Mouse (Mus musculus) intestine, embryonic 14.5 days (tissue): Measurements from ENCODE around the gene Dbn1. TPM values are rescaled to one million over a fixed set of nuclear protein-coding genes. Genes with fewer than 3 reads are reported as not detected.
A peak's percentile ranks its signal among the peaks of the same experiment; 100 is the strongest.

Experiments
- ATAC-seq: fragments of 200-750 bp; cut with Nextera tagmentation; replicated peaks from 2 replicates; pipeline ENCODE4 v1.8.0; 2017; ENCODE audit warnings: low read depth, moderate number of reproducible peaks, moderate TSS enrichment, moderate library complexity; ENCODE audit not compliant: low FRiP score, low TSS enrichment
- DNase-seq: peaks from one replicate; pipeline ENCODE4 v3.0.0-alpha.2; 2018; ENCODE audit warnings: low spot score
- H3K27ac ChIP-seq: fragments of 300-500 bp; sonication (generic); 2 replicates; pipeline ENCODE4 v1.5.1; 2014; ENCODE audit warnings: low read depth, mild to moderate bottlenecking, control low read depth
- H3K27me3 ChIP-seq: fragments of 300-500 bp; sonication (generic); replicated peaks from 2 replicates; pipeline ENCODE4 v1.6.1; 2014; ENCODE audit warnings: low read length, control low read depth; ENCODE audit not compliant: control insufficient read depth, insufficient read depth
- H3K36me3 ChIP-seq: fragments of 300-500 bp; sonication (generic); 2 replicates; pipeline ENCODE4 v1.6.1; 2014; ENCODE audit warnings: low read length, control low read depth; ENCODE audit not compliant: control insufficient read depth, insufficient read depth
- H3K4me1 ChIP-seq: fragments of 300-500 bp; sonication (generic); replicated peaks from 2 replicates; pipeline ENCODE4 v1.6.1; 2014; ENCODE audit warnings: low read length, control low read depth, mixed read lengths; ENCODE audit not compliant: control insufficient read depth, insufficient read depth
- H3K4me2 ChIP-seq: fragments of 300-500 bp; sonication (generic); 2 replicates; pipeline ENCODE4 v1.6.1; 2014; ENCODE audit warnings: low read length
- H3K4me3 ChIP-seq: fragments of 300-500 bp; sonication (generic); 2 replicates; pipeline ENCODE4 v1.5.1; 2014; ENCODE audit warnings: low read depth, low read length, control low read depth, mixed read lengths
- H3K9ac ChIP-seq: fragments of 300-500 bp; sonication (generic); 2 replicates; pipeline ENCODE4 v1.6.1; 2014; ENCODE audit warnings: mild to moderate bottlenecking, low read length
- H3K9me3 ChIP-seq: fragments of 300-500 bp; sonication (generic); 2 replicates; pipeline ENCODE4 v1.6.1; 2016; ENCODE audit warnings: low read length, control low read depth; ENCODE audit not compliant: control insufficient read depth
- WGBS: fragments of 180-500 bp; shearing (Covaris S2); extraction: QIAGEN DNeasy Blood & Tissue Kit; methylation state at CpG from one replicate; pipeline ENCODE4 v1.1.7; 2014; 5-methylcytosine and 5-hydroxymethylcytosine counted together
- polyA plus RNA-seq: library from polyadenylated mRNA; unstranded; fragments of >200 nt; fragmentation: Nextera tagmentation; extraction: Ambion mirVana; gene quantifications from 2 replicates; pipeline ENCODE4 v1.2.1, GENCODE M21; 2014

The Dbn1 gene
- polyA plus RNA-seq, 1 experiment from 2014 or later = 120 TPM

- H3K36me3 ChIP-seq = peaks cover 19% of the 10 kb centered on the region
- DNase-seq = no peak
- no peak for ATAC-seq
- no peaks in the 10 kb centered on the region for H3K4me1 ChIP-seq
- H3K4me3 ChIP-seq = no peak overlapping the region
- H3K27me3 ChIP-seq = no peaks in the 10 kb centered on the region
- 82% methylated on average over 16 of the region's 16 CpGs for WGBS
- H3K4me2 ChIP-seq = no peak overlapping the region
- no peaks in the 10 kb centered on the region for H3K9me3 ChIP-seq
- H3K27ac ChIP-seq = no peak overlapping the region
- H3K9ac ChIP-seq = no peak overlapping the region
Observed at GRCm38 (mm10) chr13:55525733-55526553, 38.0 kb upstream of the Dbn1 start.

- H3K27ac ChIP-seq = no peak overlapping the region
- H3K27me3 ChIP-seq = no peaks in the 10 kb centered on the region
- ATAC-seq = no peak
- 87% methylated on average over 23 of the region's 23 CpGs for whole genome bisulfite sequencing
- no peaks in the 10 kb centered on the region for H3K9me3 ChIP-seq
- H3K4me1 ChIP-seq = no peaks in the 10 kb centered on the region
- peaks cover 2% of the 10 kb centered on the region for H3K36me3 ChIP-seq
- no peak overlapping the region for H3K4me3 ChIP-seq
- H3K9ac ChIP-seq = no peak overlapping the region
- H3K4me2 ChIP-seq = no peak overlapping the region
- DNase-seq = no peak
Observed at GRCm38 (mm10) chr13:55523951-55524600, 36.2 kb upstream of the Dbn1 start.

GRCm38 (mm10) chr13:55523278-55523677, 35.4 kb upstream of the Dbn1 start:
- ATAC-seq = no peak
- H3K36me3 ChIP-seq = no peaks in the 10 kb centered on the region
- WGBS = 63% methylated on average over 17 of the region's 17 CpGs
- no peaks in the 10 kb centered on the region for H3K4me1 ChIP-seq
- H3K9me3 ChIP-seq = no peaks in the 10 kb centered on the region
- no peaks in the 10 kb centered on the region for H3K27me3 ChIP-seq
- H3K9ac ChIP-seq = no peak overlapping the region
- no peak overlapping the region for H3K27ac ChIP-seq
- no peak overlapping the region for H3K4me2 ChIP-seq
- no peak overlapping the region for H3K4me3 ChIP-seq
- no peak for DNase-seq

- ATAC-seq (no peak), DNase-seq (no peak)
Observed at GRCm38 (mm10) chr13:55522730-55523129, 34.8 kb upstream of the Dbn1 start.

GRCm38 (mm10) chr13:55519606-55520005, 31.7 kb upstream of the Dbn1 start:
- Histone ChIP-seq H3K9ac (no peak overlapping the region), H3K4me3 (no peak overlapping the region), H3K4me1 (no peaks in the 10 kb centered on the region), H3K36me3 (no peaks in the 10 kb centered on the region), H3K27me3 (no peaks in the 10 kb centered on the region), H3K4me2 (no peak overlapping the region), H3K9me3 (no peaks in the 10 kb centered on the region), H3K27ac (no peak overlapping the region)
- ATAC-seq (no peak), DNase-seq (no peak)
- WGBS = 86% methylated on average over 4 of the region's 4 CpGs

More at GRCm38 (mm10) chr13:55522730-55523129, 34.8 kb upstream of the Dbn1 start:
- Histone ChIP-seq H3K9me3 (no peaks in the 10 kb centered on the region), H3K36me3 (no peaks in the 10 kb centered on the region), H3K9ac (no peak overlapping the region), H3K27ac (no peak overlapping the region), H3K4me1 (no peaks in the 10 kb centered on the region), H3K4me3 (no peak overlapping the region), H3K4me2 (no peak overlapping the region), H3K27me3 (no peaks in the 10 kb centered on the region)
- WGBS = 67% methylated on average over 8 of the region's 8 CpGs

GRCm38 (mm10) chr13:55516955-55517354, 29.0 kb upstream of the Dbn1 start:
- DNase-seq (peak; percentile 97), ATAC-seq (no peak)
- no peak overlapping the region for H3K27ac ChIP-seq
- H3K9me3 ChIP-seq = no peaks in the 10 kb centered on the region
- no peaks in the 10 kb centered on the region for H3K36me3 ChIP-seq
- peaks cover 6% of the 10 kb centered on the region for H3K4me1 ChIP-seq
- no peaks in the 10 kb centered on the region for H3K27me3 ChIP-seq
- WGBS = 8% methylated on average over 5 of the region's 5 CpGs
- no peak overlapping the region for H3K4me3 ChIP-seq
- no peak overlapping the region for H3K4me2 ChIP-seq
- no peak overlapping the region for H3K9ac ChIP-seq

GRCm38 (mm10) chr13:55513828-55514227, 25.9 kb upstream of the Dbn1 start:
- no peak for ATAC-seq
- peaks cover 16% of the 10 kb centered on the region for H3K36me3 ChIP-seq
- DNase-seq = no peak
- H3K4me2 ChIP-seq = peak overlapping the region; percentile 83
- WGBS = 35% methylated on average over 9 of the region's 9 CpGs
- H3K27ac ChIP-seq = no peak overlapping the region
- H3K4me3 ChIP-seq = peak overlapping the region; percentile 77
- no peaks in the 10 kb centered on the region for H3K9me3 ChIP-seq
- peaks cover 26% of the 10 kb centered on the region for H3K4me1 ChIP-seq
- no peak overlapping the region for H3K9ac ChIP-seq
- H3K27me3 ChIP-seq = no peaks in the 10 kb centered on the region

- peak within 1 kb of the TSS; percentile 77 for H3K4me3 ChIP-seq
- H3K4me2 ChIP-seq = peak within 1 kb of the TSS; percentile 83
- under 1% methylated on average over 53 of the region's 55 CpGs for WGBS
- peak within 1 kb of the TSS; percentile 85 for H3K27ac ChIP-seq
- peaks cover 21% of the 10 kb centered on the region for H3K36me3 ChIP-seq
- DNase-seq (peak; percentile 95), ATAC-seq (peak; percentile 71)
- H3K27me3 ChIP-seq = no peaks in the 10 kb centered on the region
- H3K9me3 ChIP-seq = no peaks in the 10 kb centered on the region
- H3K4me1 ChIP-seq = peaks cover 26% of the 10 kb centered on the region
- H3K9ac ChIP-seq = peak within 1 kb of the TSS; percentile 86
Observed at GRCm38 (mm10) chr13:55513111-55513748, 25.3 kb upstream of the Dbn1 start, which contains the start of gene Pdlim7. Pdlim7 (minus strand) TSS chr13:55513676.
